Mouse (Mus musculus) forebrain, embryonic 16.5 days (tissue): ENCODE measurements around the gene Snrpe. TPM values are rescaled to one million over a fixed set of nuclear protein-coding genes. Genes with fewer than 3 reads are reported as not detected.

Experiments
- ATAC-seq: fragments of 200-750 bp; cut with Nextera tagmentation; 2 replicates; pipeline ENCODE4 v1.8.0; 2017; ENCODE audit warnings: mild to moderate bottlenecking, moderate library complexity
- H3K27ac ChIP-seq: fragments of 300-500 bp; sonication (generic); 2 replicates; pipeline ENCODE4 v1.5.1; 2014; ENCODE audit warnings: low read length, control low read depth
- H3K27me3 ChIP-seq: fragments of 300-500 bp; sonication (generic); replicated peaks from 2 replicates; pipeline ENCODE4 v1.6.1; 2014; ENCODE audit warnings: low read length; ENCODE audit not compliant: control insufficient read depth, insufficient read depth
- H3K36me3 ChIP-seq: fragments of 300-500 bp; sonication (generic); 2 replicates; pipeline ENCODE4 v1.6.1; 2014; ENCODE audit not compliant: control insufficient read depth, insufficient read depth
- H3K4me1 ChIP-seq: fragments of 300-500 bp; sonication (generic); replicated peaks from 2 replicates; pipeline ENCODE4 v1.6.1; 2014; ENCODE audit warnings: low read length; ENCODE audit not compliant: control insufficient read depth, insufficient read depth
- H3K4me2 ChIP-seq: fragments of 300-500 bp; sonication (generic); 2 replicates; pipeline ENCODE4 v1.6.1; 2014; ENCODE audit warnings: mild to moderate bottlenecking, low read length, control low read depth
- H3K4me3 ChIP-seq: fragments of 300-500 bp; sonication (generic); replicated peaks from 2 replicates; pipeline ENCODE4 v1.5.1; 2014; ENCODE audit warnings: mild to moderate bottlenecking, low read length, control low read depth
- H3K9ac ChIP-seq: fragments of 300-500 bp; sonication (generic); replicated peaks from 2 replicates; pipeline ENCODE4 v1.6.1; 2014; ENCODE audit warnings: low read depth, low read length, control low read depth
- H3K9me3 ChIP-seq: fragments of 300-500 bp; sonication (generic); 2 replicates; pipeline ENCODE4 v1.6.1; 2016; ENCODE audit warnings: low read length; ENCODE audit not compliant: control insufficient read depth
- WGBS: fragments of 180-500 bp; shearing (Covaris S2); extraction: QIAGEN DNeasy Blood & Tissue Kit; methylation state at CpG from one replicate; pipeline ENCODE4 v1.1.7; 2014; 5-methylcytosine and 5-hydroxymethylcytosine counted together
- polyA plus RNA-seq: library from polyadenylated mRNA; unstranded; fragments of >200 nt; fragmentation: Nextera tagmentation; extraction: Ambion mirVana; gene quantifications from 2 replicates; pipeline ENCODE4 v1.2.1, GENCODE M21; 2015

Gene Snrpe
- polyA plus RNA-seq: 490 and 513 TPM in 2 replicates

GRCm38 (mm10) chr1:133609771-133610502 lies at the start of gene Snrpe:
Gene Snrpe, minus strand, starts transcription at chr1:133610291.
- Histone ChIP-seq H3K4me3 (peak within 1 kb of the TSS; percentile 84), H3K9me3 (no peaks in the 10 kb centered on the region), H3K9ac (peak within 1 kb of the TSS; percentile 94), H3K36me3 (peaks cover 12% of the 10 kb centered on the region; the same call in 1 of the 2 replicates), H3K27ac (peak within 1 kb of the TSS; percentile 72), H3K4me1 (peaks cover 7% of the 10 kb centered on the region), H3K27me3 (no peaks in the 10 kb centered on the region), H3K4me2 (peak within 1 kb of the TSS; percentile 81)
- under 1% methylated on average over 73 of the region's 73 CpGs for WGBS
- ATAC-seq: peak; percentile 99

- Histone ChIP-seq H3K9me3 (no peaks in the 10 kb centered on the region), H3K9ac (no peak overlapping the region), H3K4me3 (no peak overlapping the region), H3K4me1 (peaks cover 39% of the 10 kb centered on the region), H3K27me3 (no peaks in the 10 kb centered on the region), H3K27ac (no peak overlapping the region), H3K4me2 (no peak overlapping the region), H3K36me3 (peaks cover 2% of the 10 kb centered on the region; the same call in 1 of the 2 replicates)
- no peak for ATAC-seq
- 84% methylated on average over 3 of the region's 3 CpGs for WGBS
Measured at GRCm38 (mm10) chr1:133658878-133659277, 48.8 kb upstream of the Snrpe start.

DNA sequence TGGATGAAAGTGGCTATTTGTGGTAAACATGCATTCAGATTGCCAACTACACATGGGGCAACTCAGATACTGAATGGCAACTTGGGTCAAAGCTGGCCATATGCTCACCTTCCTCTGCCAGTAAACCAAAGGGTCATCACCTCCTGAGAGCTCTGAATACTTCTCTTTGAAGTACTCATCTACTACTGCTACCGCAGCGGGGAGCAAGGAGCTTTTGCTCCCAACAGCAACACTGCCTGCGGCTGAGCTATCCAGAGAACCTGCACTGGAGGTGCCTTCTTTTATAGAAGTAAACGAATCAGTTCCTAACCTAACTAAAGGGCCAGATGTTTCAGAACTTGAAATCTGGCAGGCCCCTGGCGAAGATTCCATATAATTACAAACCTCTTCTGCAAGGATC lies 46.7 kb upstream of the Snrpe start:
- H3K27ac ChIP-seq: no peak overlapping the region
- H3K4me1 ChIP-seq: peaks cover 40% of the 10 kb centered on the region
- no peaks in the 10 kb centered on the region for H3K9me3 ChIP-seq
- no peak overlapping the region for H3K4me2 ChIP-seq
- H3K27me3 ChIP-seq: no peaks in the 10 kb centered on the region
- ATAC-seq: no peak
- H3K4me3 ChIP-seq: no peak overlapping the region
- 78% methylated on average over 5 of the region's 5 CpGs for WGBS
- H3K36me3 ChIP-seq: peaks cover 2% of the 10 kb centered on the region; the same call in 1 of the 2 replicates
- H3K9ac ChIP-seq: no peak overlapping the region

DNA sequence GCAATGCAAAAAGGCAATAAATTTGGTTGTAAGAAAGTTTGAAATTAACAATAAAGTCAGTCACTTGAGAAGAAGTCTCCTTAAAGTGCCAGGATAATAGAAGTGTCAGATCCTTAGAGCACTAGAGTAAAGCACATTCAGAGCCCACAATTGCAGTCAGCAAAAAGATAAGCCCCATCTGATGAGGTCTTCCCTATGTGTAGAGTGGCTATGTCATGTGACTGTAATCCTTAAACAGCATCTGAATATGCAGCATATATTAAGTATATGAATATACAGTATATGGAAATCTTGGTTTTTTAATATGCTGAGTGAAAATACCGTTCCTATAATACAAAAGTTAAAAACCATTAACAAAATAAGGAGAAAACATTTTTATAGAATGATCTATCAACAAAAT lies 42.9 kb upstream of the Snrpe start:
- H3K4me3 ChIP-seq: no peak overlapping the region
- peaks cover 2% of the 10 kb centered on the region; the same call in 1 of the 2 replicates for H3K36me3 ChIP-seq
- H3K4me1 ChIP-seq: peaks cover 24% of the 10 kb centered on the region
- H3K4me2 ChIP-seq: no peak overlapping the region
- H3K27me3 ChIP-seq: no peaks in the 10 kb centered on the region
- ATAC-seq: no peak
- H3K9ac ChIP-seq: no peak overlapping the region
- H3K27ac ChIP-seq: no peak overlapping the region
- 88% methylated on average over 1 of the region's 1 CpGs for WGBS
- no peaks in the 10 kb centered on the region for H3K9me3 ChIP-seq

GRCm38 (mm10) chr1:133650288-133651055 lies 40.4 kb upstream of the Snrpe start:
- Histone ChIP-seq H3K4me1 (peaks cover 7% of the 10 kb centered on the region; the same call in 1 of the 2 replicates), H3K9me3 (no peaks in the 10 kb centered on the region), H3K36me3 (peaks cover 10% of the 10 kb centered on the region), H3K4me3 (no peak overlapping the region), H3K9ac (no peak overlapping the region), H3K27me3 (no peaks in the 10 kb centered on the region), H3K4me2 (no peak overlapping the region), H3K27ac (no peak overlapping the region)
- WGBS: 93% methylated on average over 7 of the region's 7 CpGs
- ATAC-seq: no peak

- no peak for ATAC-seq
- Histone ChIP-seq H3K4me3 (no peak overlapping the region), H3K4me1 (no peaks in the 10 kb centered on the region), H3K27me3 (no peaks in the 10 kb centered on the region), H3K9me3 (no peaks in the 10 kb centered on the region), H3K27ac (no peak overlapping the region), H3K4me2 (no peak overlapping the region), H3K36me3 (peaks cover 34% of the 10 kb centered on the region), H3K9ac (no peak overlapping the region)
- WGBS: 96% methylated on average over 5 of the region's 5 CpGs
Measured at GRCm38 (mm10) chr1:133645652-133646051, 35.6 kb upstream of the Snrpe start.

DNA sequence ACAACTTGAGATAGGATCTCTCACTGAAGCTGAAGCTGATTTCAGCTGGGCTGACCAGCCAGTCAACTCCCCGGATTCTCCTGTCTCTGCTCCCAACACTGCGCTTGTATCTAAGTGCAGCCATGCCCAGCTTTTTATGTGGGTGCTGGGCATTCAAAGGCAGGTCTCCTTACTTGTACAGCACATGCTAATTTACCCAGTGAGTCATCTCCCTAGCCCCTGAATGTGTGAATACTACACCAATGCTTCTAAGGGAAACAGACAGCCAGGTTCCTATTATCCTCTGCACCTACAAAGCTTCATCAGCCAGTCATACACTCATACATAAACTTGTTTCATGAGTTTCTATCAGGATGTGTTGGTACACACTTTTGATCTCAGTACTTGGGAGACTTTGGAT lies 31.1 kb upstream of the Snrpe start:
- Histone ChIP-seq H3K4me1 (no peaks in the 10 kb centered on the region), H3K4me2 (no peak overlapping the region), H3K27me3 (no peaks in the 10 kb centered on the region), H3K27ac (no peak overlapping the region), H3K36me3 (peaks cover 51% of the 10 kb centered on the region), H3K9me3 (no peaks in the 10 kb centered on the region), H3K9ac (no peak overlapping the region), H3K4me3 (no peak overlapping the region)
- 100% methylated on average over 2 of the region's 2 CpGs for WGBS
- ATAC-seq: no peak

DNA sequence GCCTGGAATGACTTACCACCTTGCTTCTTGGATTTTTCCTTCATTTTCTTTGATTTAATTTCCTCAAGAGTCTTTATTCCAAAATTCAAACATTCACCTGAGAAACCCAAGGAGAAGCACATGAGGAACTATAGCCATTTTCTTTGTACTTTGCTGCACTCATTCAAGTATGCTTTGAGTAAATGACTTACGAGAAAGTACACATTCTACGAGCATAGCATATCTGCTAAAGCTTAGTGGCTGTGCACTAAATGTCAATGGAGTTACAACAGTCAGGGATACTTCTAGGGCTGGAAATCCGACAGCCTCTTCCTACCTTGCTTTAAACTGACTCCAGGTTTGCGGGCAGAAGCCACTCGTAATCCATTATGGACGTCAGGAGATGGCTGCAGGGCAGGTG lies 28.4 kb upstream of the Snrpe start:
- no peaks in the 10 kb centered on the region for H3K27me3 ChIP-seq
- no peak for ATAC-seq
- H3K9ac ChIP-seq: no peak overlapping the region
- 95% methylated on average over 6 of the region's 6 CpGs for WGBS
- no peaks in the 10 kb centered on the region for H3K4me1 ChIP-seq
- no peak overlapping the region for H3K4me3 ChIP-seq
- no peaks in the 10 kb centered on the region for H3K9me3 ChIP-seq
- peaks cover 42% of the 10 kb centered on the region for H3K36me3 ChIP-seq
- no peak overlapping the region for H3K27ac ChIP-seq
- H3K4me2 ChIP-seq: no peak overlapping the region

DNA sequence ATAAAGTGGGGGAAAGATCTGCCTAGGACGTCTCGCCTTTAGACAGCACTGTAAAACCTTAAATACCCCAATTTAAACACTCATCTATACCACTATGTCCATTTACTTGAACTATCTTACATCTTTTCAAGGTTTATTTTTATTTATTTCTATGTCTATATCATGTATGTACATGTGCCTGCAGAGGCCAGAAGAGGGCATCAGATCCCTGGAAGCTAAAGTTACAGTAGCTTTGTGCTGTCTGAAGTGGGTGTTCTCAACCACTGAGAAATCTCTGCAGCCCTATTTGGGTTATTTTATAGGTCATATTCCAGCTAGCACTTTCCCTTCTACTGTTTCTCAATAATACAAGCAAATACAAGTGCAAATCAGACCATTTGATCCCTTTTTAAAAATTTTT lies 22.1 kb upstream of the Snrpe start:
- no peak overlapping the region for H3K4me3 ChIP-seq
- 94% methylated on average over 2 of the region's 2 CpGs for WGBS
- H3K27ac ChIP-seq: no peak overlapping the region
- H3K36me3 ChIP-seq: peaks cover 41% of the 10 kb centered on the region
- ATAC-seq: no peak
- H3K9me3 ChIP-seq: no peaks in the 10 kb centered on the region
- H3K4me1 ChIP-seq: no peaks in the 10 kb centered on the region
- H3K9ac ChIP-seq: no peak overlapping the region
- no peak overlapping the region for H3K4me2 ChIP-seq
- H3K27me3 ChIP-seq: no peaks in the 10 kb centered on the region
